Mouse (Mus musculus) megakaryocyte, embryonic 14.5 days (primary cell): ENCODE results near the gene Hmg20b. TPM values are rescaled to one million over a fixed set of nuclear protein-coding genes. Genes with fewer than 3 reads are reported as not detected.

ENCODE experiments used
- H3K27me3 ChIP-seq: replicated peaks from 2 replicates; pipeline ENCODE3; 2012; ENCODE audit warnings: inconsistent platforms
- H3K36me3 ChIP-seq: replicated peaks from 2 replicates; pipeline ENCODE3; 2012; ENCODE audit warnings: low read length, inconsistent platforms, mixed read lengths
- H3K4me1 ChIP-seq: 2 replicates; pipeline ENCODE4 v1.6.1; 2012; ENCODE audit warnings: inconsistent platforms
- H3K4me3 ChIP-seq: replicated peaks from 2 replicates; pipeline ENCODE3; 2012; ENCODE audit warnings: moderate library complexity, mild to moderate bottlenecking, inconsistent platforms
- H3K9me3 ChIP-seq: 2 replicates; pipeline ENCODE4 v1.6.1; 2012; ENCODE audit warnings: inconsistent platforms
- FLI1 ChIP-seq: IDR thresholded peaks from 2 replicates; pipeline ENCODE4 v1.6.1; 2012; ENCODE audit warnings: low read length, inconsistent platforms, mixed read lengths
- GATA1 ChIP-seq: IDR thresholded peaks from 3 replicates; pipeline ENCODE4 v1.6.1; 2012; ENCODE audit warnings: mixed read lengths, low read length, inconsistent platforms, borderline replicate concordance
- polyA plus RNA-seq: library from polyadenylated mRNA; stranded (reverse); fragments of >175 nt; gene quantifications from 2 replicates; pipeline ENCODE4 v1.2.3, GENCODE M21; 2012; ENCODE audit warnings: low replicate concordance; ENCODE audit not compliant: insufficient read depth

Hmg20b gene
- polyA plus RNA-seq, result 302 and 601 TPM in 2 replicates

- H3K4me3 ChIP-seq, result peak within 1 kb of the TSS; percentile 99
- peaks cover 35% of the 10 kb centered on the region for H3K36me3 ChIP-seq
- no peak for TF ChIP-seq FLI1
- TF ChIP-seq GATA1, result no peak
- H3K4me1 ChIP-seq, result peaks cover 73% of the 10 kb centered on the region
- no peaks in the 10 kb centered on the region for H3K27me3 ChIP-seq
- no peaks in the 10 kb centered on the region for H3K9me3 ChIP-seq
These were observed at the start of gene Hmg20b for GRCm38 (mm10) chr10:81350351-81351063. TSS of gene Hmg20b (minus strand) at chr10:81350480.

DNA sequence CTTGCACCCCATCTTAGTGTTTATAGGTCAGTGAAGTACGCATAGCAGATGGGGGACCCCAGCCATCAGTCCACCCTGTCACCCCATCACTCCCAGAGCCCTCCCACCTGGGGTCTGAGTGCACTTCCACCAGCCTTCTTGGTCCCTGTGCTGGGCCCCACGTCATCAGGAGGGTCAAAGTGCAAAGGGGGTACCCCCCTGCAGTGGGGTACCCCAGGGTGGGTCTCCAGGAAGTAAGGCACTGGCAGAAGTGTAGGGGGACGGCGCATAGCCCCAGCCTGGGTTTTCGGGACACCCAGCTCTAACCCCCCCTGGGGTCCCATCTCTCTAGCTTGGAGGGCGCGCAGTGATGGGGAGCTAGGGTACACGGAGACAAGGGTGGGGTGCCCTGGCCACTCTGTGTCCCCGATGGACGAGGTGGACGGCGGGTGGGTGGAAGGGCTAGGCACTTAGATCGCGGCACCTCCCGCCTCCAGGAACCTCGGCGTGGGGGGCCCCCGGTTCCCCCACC, 49.6 kb upstream of the Hmg20b start:
- TF ChIP-seq FLI1 (no peak), GATA1 (no peak)
- peaks cover 82% of the 10 kb centered on the region for H3K36me3 ChIP-seq
- peaks cover 55% of the 10 kb centered on the region for H3K4me1 ChIP-seq
- peaks cover 2% of the 10 kb centered on the region for H3K27me3 ChIP-seq
- H3K9me3 ChIP-seq, result no peaks in the 10 kb centered on the region
- H3K4me3 ChIP-seq, result no peak overlapping the region

- TF ChIP-seq FLI1, result no peak
- Histone ChIP-seq H3K4me3 (no peak overlapping the region), H3K27me3 (peaks cover 5% of the 10 kb centered on the region), H3K36me3 (peaks cover 76% of the 10 kb centered on the region), H3K9me3 (no peaks in the 10 kb centered on the region), H3K4me1 (peaks cover 55% of the 10 kb centered on the region)
These were observed 49.0 kb upstream of the Hmg20b start for GRCm38 (mm10) chr10:81399296-81399695.

GRCm38 (mm10) chr10:81396749-81397148, 46.5 kb upstream of the Hmg20b start:
- H3K27me3 ChIP-seq, result peaks cover 5% of the 10 kb centered on the region
- H3K4me1 ChIP-seq, result peaks cover 53% of the 10 kb centered on the region
- H3K4me3 ChIP-seq, result no peak overlapping the region
- TF ChIP-seq GATA1 (no peak), FLI1 (no peak)
- peaks cover 57% of the 10 kb centered on the region for H3K36me3 ChIP-seq
- H3K9me3 ChIP-seq, result no peaks in the 10 kb centered on the region

GRCm38 (mm10) chr10:81395865-81396264, 45.6 kb upstream of the Hmg20b start:
- no peak for TF ChIP-seq FLI1
- H3K27me3 ChIP-seq, result peaks cover 5% of the 10 kb centered on the region
- peaks cover 53% of the 10 kb centered on the region for H3K36me3 ChIP-seq
- no peaks in the 10 kb centered on the region for H3K9me3 ChIP-seq
- H3K4me1 ChIP-seq, result peaks cover 45% of the 10 kb centered on the region
- H3K4me3 ChIP-seq, result no peak overlapping the region

DNA sequence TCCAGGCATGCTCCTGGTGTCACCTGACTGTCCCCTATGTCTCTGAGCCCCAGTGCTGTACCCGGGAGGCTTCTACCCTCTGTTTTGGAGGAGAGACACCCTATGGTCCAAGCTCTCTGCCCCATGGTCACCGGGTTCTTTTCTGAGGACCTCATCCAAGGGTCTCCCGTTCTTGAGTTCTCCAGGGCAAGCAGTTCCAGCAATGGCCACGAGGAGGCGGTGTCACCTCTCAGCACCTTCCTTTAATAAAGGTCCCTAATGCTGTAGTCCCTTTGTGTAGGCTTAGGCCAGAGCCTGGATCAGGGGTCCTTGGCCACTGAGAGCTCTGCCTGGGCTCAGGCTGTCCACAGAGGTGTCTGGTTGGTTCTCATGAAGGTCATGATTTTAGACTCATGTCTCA, 44.8 kb upstream of the Hmg20b start:
- no peak overlapping the region for H3K4me3 ChIP-seq
- H3K27me3 ChIP-seq, result peaks cover 5% of the 10 kb centered on the region
- H3K9me3 ChIP-seq, result no peaks in the 10 kb centered on the region
- H3K36me3 ChIP-seq, result peaks cover 53% of the 10 kb centered on the region
- TF ChIP-seq GATA1 (no peak), FLI1 (no peak)
- H3K4me1 ChIP-seq, result peaks cover 47% of the 10 kb centered on the region

DNA sequence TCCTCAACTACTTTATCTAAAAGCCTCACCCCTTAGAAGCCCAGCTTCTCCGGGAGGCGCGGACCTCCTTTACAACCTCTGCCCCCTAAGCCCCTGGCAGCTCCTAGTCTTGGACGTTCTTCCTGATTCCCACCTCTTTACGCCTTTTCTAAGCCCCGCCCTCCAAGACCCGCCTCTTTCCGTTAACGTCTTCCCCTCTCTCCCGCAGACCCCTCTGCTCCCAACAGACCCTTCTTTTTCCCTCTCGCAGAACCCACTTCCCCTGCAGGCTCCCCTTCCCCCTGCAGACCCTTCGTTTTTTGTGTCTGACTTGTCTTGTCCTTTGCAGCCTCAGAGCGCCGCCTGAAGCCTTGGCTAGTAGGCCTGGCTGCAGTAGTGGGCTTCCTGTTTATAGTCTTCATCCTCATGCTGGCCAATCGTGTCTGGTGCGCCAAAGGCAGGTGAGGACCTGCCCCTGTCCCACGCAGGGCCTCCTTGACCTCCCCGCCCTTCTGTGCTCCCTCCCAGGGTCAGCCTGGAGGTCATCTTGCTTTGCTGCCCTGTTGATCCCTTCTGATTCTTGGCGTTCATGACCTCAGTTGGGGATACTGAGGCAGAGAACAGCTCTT, 43.3 kb upstream of the Hmg20b start:
- H3K27me3 ChIP-seq, result peaks cover 5% of the 10 kb centered on the region
- H3K9me3 ChIP-seq, result no peaks in the 10 kb centered on the region
- H3K36me3 ChIP-seq, result peaks cover 51% of the 10 kb centered on the region
- peak overlapping the region; percentile 87 for H3K4me3 ChIP-seq
- H3K4me1 ChIP-seq, result peaks cover 56% of the 10 kb centered on the region
- TF ChIP-seq FLI1, result no peak
- no peak for TF ChIP-seq GATA1

GRCm38 (mm10) chr10:81392781-81393185, 42.5 kb upstream of the Hmg20b start, which contains the start of gene Smim24:
TSS of gene Smim24 (plus strand) at chr10:81393051.
- H3K36me3 ChIP-seq, result peaks cover 52% of the 10 kb centered on the region
- no peak for TF ChIP-seq FLI1
- TF ChIP-seq GATA1, result no peak

DNA sequence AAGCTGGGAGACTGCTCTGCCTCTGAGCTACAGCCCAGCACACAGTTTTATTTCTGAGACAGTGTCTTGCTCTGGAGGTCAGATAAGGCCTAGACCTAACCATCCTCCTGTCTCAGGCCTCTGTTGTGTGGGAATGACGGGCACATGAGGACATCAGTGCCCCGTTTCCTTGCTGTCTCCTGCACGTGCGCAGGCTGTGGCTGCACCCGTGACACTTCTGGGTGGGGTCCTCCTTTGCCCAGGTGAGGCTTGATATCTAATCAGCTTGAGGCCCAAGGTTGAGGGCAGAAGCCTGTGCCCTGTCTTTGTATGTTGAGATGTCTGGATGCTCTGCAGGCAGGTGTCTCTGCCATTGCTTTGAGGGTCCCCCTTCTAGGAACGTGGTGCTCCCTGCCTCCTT, 42.0 kb upstream of the Hmg20b start:
- H3K4me3 ChIP-seq, result peak overlapping the region; percentile 14
- H3K9me3 ChIP-seq, result no peaks in the 10 kb centered on the region
- peaks cover 5% of the 10 kb centered on the region for H3K27me3 ChIP-seq
- TF ChIP-seq GATA1, result no peak
- no peak for TF ChIP-seq FLI1
- peaks cover 52% of the 10 kb centered on the region for H3K36me3 ChIP-seq
- H3K4me1 ChIP-seq, result peaks cover 65% of the 10 kb centered on the region

More at GRCm38 (mm10) chr10:81392781-81393185, 42.5 kb upstream of the Hmg20b start, which contains the start of gene Smim24:
- H3K9me3 ChIP-seq, result no peaks in the 10 kb centered on the region
- H3K4me1 ChIP-seq, result peaks cover 60% of the 10 kb centered on the region
- H3K27me3 ChIP-seq, result peaks cover 5% of the 10 kb centered on the region
- H3K4me3 ChIP-seq, result peak within 1 kb of the TSS; percentile 87

DNA sequence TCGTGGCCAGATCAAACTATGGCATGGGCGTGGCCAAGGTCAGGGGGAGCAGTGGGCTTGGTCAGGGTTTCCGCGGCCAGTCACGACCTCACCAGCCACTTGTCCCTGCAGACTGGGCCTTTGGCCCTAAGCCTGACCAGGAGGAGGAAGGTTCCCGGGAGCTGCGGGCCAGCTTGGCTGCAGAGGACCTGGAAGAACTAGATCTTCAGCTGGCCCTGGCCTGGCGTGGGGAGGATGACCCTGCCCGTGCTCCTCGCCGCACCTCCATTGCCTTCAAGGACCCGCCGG, 40.3 kb upstream of the Hmg20b start:
- TF ChIP-seq GATA1, result no peak
- TF ChIP-seq FLI1, result no peak
- Histone ChIP-seq H3K9me3 (no peaks in the 10 kb centered on the region), H3K27me3 (peaks cover 4% of the 10 kb centered on the region), H3K36me3 (peaks cover 55% of the 10 kb centered on the region), H3K4me3 (no peak overlapping the region), H3K4me1 (peaks cover 76% of the 10 kb centered on the region)
